Mouse (Mus musculus) liver, embryonic 14.5 days (tissue): Measurements from ENCODE around the gene Tmem266.

ENCODE experiments used
- CTCF ChIP-seq: IDR thresholded peaks from 2 replicates; pipeline ENCODE4 v1.5.1; 2016; ENCODE audit warnings: antibody characterized with exemption, low read depth, control low read depth
- EP300 ChIP-seq: IDR thresholded peaks from 2 replicates; pipeline ENCODE4 v1.6.1; 2016; ENCODE audit warnings: antibody characterized with exemption, low read depth

- no peak for TF ChIP-seq CTCF
- no peak for TF ChIP-seq EP300
Measured at GRCm38 (mm10) chr9:55322641-55323040, 4.1 kb upstream of the Tmem266 start.
